Mouse (Mus musculus) Patski (cell line): ENCODE results near the gene Acox2. TPM values are rescaled to one million over a fixed set of nuclear protein-coding genes. Genes with fewer than 3 reads are reported as not detected.

Experiments
- ATAC-seq: fragments of 100-300 bp; one replicate; pipeline ENCODE4 v1.8.0; 2021
- CTCF ChIA-PET: fragments of 350-600 bp; sonication (Branson Sonifier 250); formaldehyde crosslinking; loops from one replicate; lab custom pipeline; 2022; ENCODE audit warnings: inconsistent platforms; lab: Charles Lee
- POLR2A ChIA-PET: fragments of 350-600 bp; sonication (Branson Sonifier 250); formaldehyde crosslinking; loops from one replicate; lab custom pipeline; 2022; ENCODE audit warnings: antibody characterized with exemption, inconsistent platforms; lab: Charles Lee
- DNase-seq: peaks from one replicate; pipeline ENCODE4 v3.0.0-alpha.2; 2011; ENCODE audit warnings: low read depth, low spot score
- H3K27me3 ChIP-seq: fragments of 371-371 bp; one replicate; pipeline ENCODE4 v1.5.1; 2021
- CTCF ChIP-seq: fragments of 100-300 bp; IDR thresholded peaks from one replicate; pipeline ENCODE4 v1.5.1; 2021
- in situ Hi-C: fragments of 300-500 bp; cut with MboI; formaldehyde crosslinking; loops from 3 replicates; pipeline ENCODE4 v1.11.1; 2018; ENCODE audit warnings: low pct_unique_long_range_greater_than_20kb, mixed read lengths
- polyA plus RNA-seq: library from polyadenylated mRNA; unstranded; gene quantifications from one replicate; pipeline ENCODE4 v1.2.3, GENCODE M21; 2021

Acox2 gene
- polyA plus RNA-seq, 1 experiment from 2014 or later, result 0.53 TPM

DNA sequence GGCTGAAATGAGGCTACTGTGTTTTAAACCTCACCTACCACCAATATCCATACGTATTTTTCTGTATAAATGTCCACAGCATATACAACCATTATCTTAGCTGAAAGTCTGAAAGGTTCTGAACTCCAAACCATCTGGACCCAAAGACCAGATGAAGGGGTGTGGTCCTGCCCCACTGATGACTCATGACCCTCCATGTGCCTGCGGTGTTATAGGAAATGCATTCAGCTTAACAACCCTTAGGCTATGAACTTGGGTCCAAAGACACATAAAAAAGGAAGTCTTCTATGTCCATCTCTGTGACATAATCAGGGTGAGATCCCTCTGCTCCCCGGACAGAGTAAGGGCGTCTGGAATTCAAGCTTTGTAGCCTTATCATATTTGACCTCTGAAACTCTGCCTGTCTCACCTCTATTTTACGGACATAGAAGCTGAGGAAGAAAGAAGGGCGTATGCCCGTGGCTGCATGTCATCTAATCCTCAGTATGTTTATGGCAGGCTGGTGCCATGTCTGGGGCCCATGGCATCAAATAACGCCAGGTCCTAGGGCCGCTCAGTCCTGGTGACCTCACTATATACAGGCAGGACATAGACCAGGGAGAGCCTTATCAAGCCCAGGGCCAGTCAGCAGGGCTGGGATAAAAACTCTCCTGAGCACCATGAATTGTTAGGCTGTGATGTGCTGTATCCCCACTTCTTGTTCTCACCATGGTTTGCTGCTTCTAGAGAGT is 8.8 kb downstream of the Acox2 start:
- H3K27me3 ChIP-seq, result no peaks in the 10 kb centered on the region
- ChIA-PET CTCF (no interaction called here), POLR2A (no interaction called here)
- DNase-seq, result no peak
- TF ChIP-seq CTCF, result no peak
- in situ Hi-C loops, result no loop called here
- ATAC-seq, result no peak

DNA sequence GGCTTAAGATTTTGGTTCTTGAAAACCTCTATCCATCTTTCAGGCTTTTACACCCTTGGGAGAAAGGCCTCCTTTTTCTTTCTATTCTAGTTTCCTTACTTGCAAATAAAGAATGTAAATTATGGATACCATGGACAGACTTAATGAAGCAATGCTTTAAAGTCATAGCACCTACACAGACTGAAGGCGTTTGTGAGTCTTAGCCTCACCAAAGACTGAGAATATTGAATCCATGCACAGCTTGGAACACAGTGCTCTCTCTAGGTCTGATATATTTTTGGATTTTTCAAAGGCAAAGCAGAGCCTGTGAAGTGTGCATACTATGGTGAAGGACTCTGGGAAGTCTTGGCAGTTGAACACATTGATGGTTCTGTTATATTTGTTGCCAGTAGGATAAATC is 9.9 kb downstream of the Acox2 start:
- no peak for TF ChIP-seq CTCF
- ChIA-PET POLR2A (no interaction called here), CTCF (no interaction called here)
- in situ Hi-C loops, result no loop called here
- ATAC-seq (no peak), DNase-seq (no peak)
- no peaks in the 10 kb centered on the region for H3K27me3 ChIP-seq

DNA sequence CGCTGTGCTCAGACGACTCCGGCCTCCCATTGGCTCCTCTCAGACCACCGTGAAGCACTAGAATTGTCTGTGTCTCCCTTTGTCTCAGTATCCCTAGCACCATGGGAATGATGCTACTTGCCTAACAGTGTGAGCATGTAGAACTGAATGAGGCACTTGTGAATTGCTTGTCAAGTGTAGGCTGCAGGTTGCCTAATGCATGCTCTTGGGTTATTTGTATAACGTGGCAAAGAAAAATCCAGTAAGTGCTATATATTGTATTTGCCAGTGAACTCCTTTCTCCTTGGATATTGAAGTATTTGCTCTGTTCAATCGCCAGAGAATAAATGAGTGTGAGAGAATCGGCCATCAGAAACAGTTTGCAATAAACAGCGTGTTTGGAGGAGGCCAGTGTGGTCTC is 12.3 kb downstream of the Acox2 start:
- ChIA-PET POLR2A (no interaction called here), CTCF (interaction anchor here (1.0 to 1.6 kb wide), 2 partner anchors 53 to 100 kb away, joined by 3 to 8 read pairs; no protein-coding TSS in a partner anchor)
- in situ Hi-C loops, result no loop called here
- no peaks in the 10 kb centered on the region for H3K27me3 ChIP-seq
- ATAC-seq (no peak), DNase-seq (no peak)
- no peak for TF ChIP-seq CTCF

GRCm38 (mm10) chr14:8244211-8244611 is 14.9 kb downstream of the Acox2 start:
- ChIA-PET CTCF (interaction anchor here (0.6 to 6.8 kb wide), 4 partner anchors 9 to 102 kb away, joined by 3 to 63 read pairs (median 8); no protein-coding TSS in a partner anchor), POLR2A (no interaction called here)
- in situ Hi-C loops, result loop anchor here (5.0 kb wide), 1 partner anchor 93 kb away; no protein-coding TSS in a partner anchor
- TF ChIP-seq CTCF, result no peak
- DNase-seq (no peak), ATAC-seq (no peak)
- H3K27me3 ChIP-seq, result no peaks in the 10 kb centered on the region

DNA sequence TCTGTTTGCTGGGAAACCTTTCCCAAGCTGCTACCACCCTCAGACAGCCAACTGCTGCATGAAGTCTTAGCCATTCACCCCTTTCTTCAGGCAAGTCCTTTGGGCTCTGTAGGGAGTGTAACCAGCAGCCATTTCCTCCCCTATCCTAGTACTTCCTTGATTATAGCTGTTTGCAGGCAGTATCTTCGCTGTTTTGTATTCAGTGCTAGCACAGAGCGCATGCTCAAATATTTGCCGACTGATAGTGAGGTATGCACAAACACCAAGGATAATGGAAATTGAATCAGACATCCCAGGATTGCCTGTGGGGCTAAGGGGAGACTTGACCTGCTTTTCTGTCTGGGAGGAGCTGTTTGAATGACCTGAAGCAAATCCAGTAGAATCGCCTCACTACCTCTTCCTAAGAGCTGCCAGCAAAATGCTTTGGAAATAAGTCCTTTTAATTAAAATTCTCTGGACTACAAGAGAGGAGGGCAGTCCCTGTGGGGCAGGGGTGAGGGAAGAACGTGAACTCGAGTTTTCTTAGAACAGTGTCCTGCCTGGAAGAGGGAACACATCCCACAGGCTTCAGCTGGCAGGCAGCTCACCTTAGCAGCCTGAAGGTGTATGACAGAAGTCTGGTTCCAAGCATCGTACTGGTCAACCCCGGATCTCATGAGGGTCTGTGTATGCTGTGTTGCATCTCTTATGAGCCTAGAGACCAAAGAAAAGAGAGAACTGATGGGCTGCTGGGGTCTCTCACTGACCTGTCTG is 15.8 kb downstream of the Acox2 start:
- TF ChIP-seq CTCF, result no peak
- H3K27me3 ChIP-seq, result no peaks in the 10 kb centered on the region
- ChIA-PET POLR2A (interaction anchor here (0.9 to 1.0 kb wide), 2 partner anchors 15 to 27 kb away, joined by 3 to 4 read pairs; no protein-coding TSS in a partner anchor), CTCF (interaction anchor here (0.6 to 6.8 kb wide), 19 partner anchors 9 to 113 kb away, joined by 3 to 63 read pairs (median 6); partner anchors contain the start of gene Acox2)
- in situ Hi-C loops, result loop anchor here (5.0 kb wide), 1 partner anchor 94 kb away; no protein-coding TSS in a partner anchor
- DNase-seq (no peak), ATAC-seq (no peak)

GRCm38 (mm10) chr14:8242388-8242920 is 16.7 kb downstream of the Acox2 start:
- peak; percentile 94 for ATAC-seq
- CTCF ChIA-PET, result interaction anchor here (0.8 to 6.8 kb wide), 22 partner anchors 10 to 114 kb away, joined by 3 to 63 read pairs (median 6); partner anchors contain the start of gene Acox2
- H3K27me3 ChIP-seq, result no peaks in the 10 kb centered on the region
- POLR2A ChIA-PET, result interaction anchor here (0.9 to 1.0 kb wide), 2 partner anchors 14 to 27 kb away, joined by 3 to 4 read pairs; no protein-coding TSS in a partner anchor
- no peak for DNase-seq
- in situ Hi-C loops, result loop anchor here (5.0 kb wide), 1 partner anchor 95 kb away; no protein-coding TSS in a partner anchor
- TF ChIP-seq CTCF, result peak; percentile 73

- in situ Hi-C loops, result loop anchor here (5.0 kb wide), 1 partner anchor 95 kb away; no protein-coding TSS in a partner anchor
- ChIA-PET CTCF (interaction anchor here (0.8 to 6.8 kb wide), 20 partner anchors 9 to 105 kb away, joined by 3 to 63 read pairs (median 6); partner anchors contain the start of gene Acox2), POLR2A (no interaction called here)
- DNase-seq (no peak), ATAC-seq (no peak)
- no peak for TF ChIP-seq CTCF
- H3K27me3 ChIP-seq, result no peaks in the 10 kb centered on the region
Measured at GRCm38 (mm10) chr14:8241816-8242215, 17.3 kb downstream of the Acox2 start.

- ChIA-PET CTCF (interaction anchor here (1.3 to 1.7 kb wide), 3 partner anchors 9 to 92 kb away, joined by 3 to 9 read pairs (median 7); no protein-coding TSS in a partner anchor), POLR2A (no interaction called here)
- no peak for TF ChIP-seq CTCF
- ATAC-seq (no peak), DNase-seq (no peak)
- in situ Hi-C loops, result no loop called here
- no peaks in the 10 kb centered on the region for H3K27me3 ChIP-seq
Measured at GRCm38 (mm10) chr14:8233252-8233651, 25.9 kb downstream of the Acox2 start.

DNA sequence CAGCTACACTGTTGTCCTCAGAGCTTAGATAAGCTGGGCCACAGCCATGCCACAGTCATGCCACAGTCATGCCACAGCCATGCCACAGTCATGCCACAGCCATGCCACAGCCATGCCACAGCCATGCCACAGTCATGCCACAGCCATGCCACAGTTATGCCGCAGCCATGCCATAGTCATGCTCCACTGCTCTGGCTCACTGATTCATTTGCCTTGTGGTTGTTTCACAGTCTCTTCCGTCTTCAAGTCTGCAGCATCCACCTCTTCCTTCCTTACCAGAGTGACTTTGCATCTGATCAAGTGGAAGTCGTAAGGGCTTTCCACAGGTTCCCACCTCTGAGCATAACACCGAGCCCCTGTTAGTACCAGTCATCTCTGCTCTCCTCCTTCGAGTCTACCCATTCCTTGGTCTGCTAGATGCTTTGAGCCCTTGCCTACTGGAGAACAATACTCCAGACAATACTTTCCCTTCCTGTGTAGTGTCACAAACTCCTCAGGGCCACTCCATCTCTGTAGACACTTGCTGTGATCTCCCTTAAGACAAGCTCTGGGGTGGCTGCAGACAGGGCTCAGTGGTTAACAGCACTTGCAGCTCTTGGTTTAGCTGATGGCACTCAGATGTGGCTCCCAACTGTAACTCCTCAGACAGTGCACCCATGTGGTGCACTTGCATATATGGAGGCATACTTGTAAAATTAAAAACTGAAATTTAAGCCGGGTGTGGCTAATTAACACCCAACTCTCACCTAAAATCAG is 26.8 kb downstream of the Acox2 start:
- ChIA-PET CTCF (interaction anchor here (1.3 to 1.7 kb wide), 3 partner anchors 10 to 93 kb away, joined by 3 to 9 read pairs (median 7); no protein-coding TSS in a partner anchor), POLR2A (no interaction called here)
- in situ Hi-C loops, result no loop called here
- no peaks in the 10 kb centered on the region for H3K27me3 ChIP-seq
- DNase-seq, result no peak
- TF ChIP-seq CTCF, result no peak
- ATAC-seq, result peak; percentile 71
